Mouse (Mus musculus): ENCODE measurements around the gene Ttc30a1. TPM values are rescaled to one million over a fixed set of nuclear protein-coding genes. Genes with fewer than 3 reads are reported as not detected.
A peak's percentile ranks its signal among the peaks of the same experiment; 100 is the strongest.
"Not testable (repeated sequence)": the region's sequence is repeated elsewhere in the genome, so short reads cannot be mapped to it uniquely, and the experiment has no call there.

Ttc30a1 gene
- 10.1 and 10.2 TPM in 2 replicates for polyA plus RNA-seq (2016; fragmentation: Nextera tagmentation; extraction: Ambion mirVana)

DNA sequence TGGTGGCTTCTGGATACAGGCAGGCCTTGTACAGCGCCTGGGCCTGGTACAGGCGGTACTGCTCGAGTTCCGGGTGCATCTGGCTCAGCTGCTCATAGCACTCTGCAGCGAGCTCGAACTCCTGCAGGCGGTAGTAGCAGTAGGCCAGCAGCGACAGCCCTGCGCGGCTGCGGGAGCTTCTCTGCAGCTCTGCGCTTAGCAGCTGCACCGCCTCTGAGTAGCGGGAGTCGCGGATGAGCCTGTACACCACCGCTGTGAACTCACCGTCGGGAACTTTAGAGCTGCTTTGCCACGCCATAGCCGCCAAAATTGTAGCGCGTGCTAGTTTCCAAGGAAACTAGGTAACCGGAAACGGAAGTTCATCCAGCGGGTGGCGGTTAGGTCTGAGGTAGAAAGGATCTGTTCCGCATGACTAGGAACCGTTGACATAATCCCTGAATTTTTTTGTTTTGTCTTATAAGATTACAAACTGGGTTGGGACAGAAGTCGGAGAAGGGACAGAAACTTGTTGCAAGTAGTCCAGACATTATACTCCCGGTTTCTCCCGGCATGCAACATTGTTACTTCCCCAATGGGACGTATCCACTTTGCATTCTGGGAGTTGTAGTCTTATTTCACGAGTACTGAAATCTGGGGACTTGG lies at the start of gene Ttc30a1:
Gene Ttc30a1, minus strand, starts transcription at position 528 of the 642 bp plus-strand sequence.
- H3K9me3 ChIP-seq (replicated peaks); H3K36me3 ChIP-seq; H3K27me3 ChIP-seq (ENCODE audit: low read depth, poor library complexity, severe bottlenecking): not testable (repeated sequence)
- 3% methylated on average over 34 of the region's 34 CpGs for WGBS
- H3K4me1 ChIP-seq: peaks cover 23% of the 10 kb centered on the region
- peak; percentile 87 for DNase-seq (ENCODE audit: low spot score)
- H3K4me3 ChIP-seq: peak within 1 kb of the TSS; percentile 54
- H3K27ac ChIP-seq: peak within 1 kb of the TSS; percentile 91

- Histone ChIP-seq H3K27me3 (ENCODE audit: low read depth, poor library complexity, severe bottlenecking) (no peaks in the 10 kb centered on the region), H3K4me1 (peaks cover 35% of the 10 kb centered on the region), H3K27ac (peak overlapping the region; percentile 90), H3K36me3 (no peaks in the 10 kb centered on the region), H3K4me3 (0 out of 2 replicates have a peak overlapping the region, but pooled peaks have one; percentile 21), H3K9me3 (replicated peaks) (no peaks in the 10 kb centered on the region)
- WGBS: 29% methylated on average over 8 of the region's 8 CpGs
- DNase-seq (ENCODE audit: low spot score): peak; percentile 75
These were observed 48.3 kb upstream of the Ttc30a1 start for GRCm38 (mm10) chr2:76030080-76030479.

GRCm38 (mm10) chr2:76029081-76029901 lies 47.5 kb upstream of the Ttc30a1 start:
- WGBS: 38% methylated on average over 20 of the region's 20 CpGs
- Histone ChIP-seq H3K4me3 (peak overlapping the region; percentile 21), H3K36me3 (no peaks in the 10 kb centered on the region), H3K9me3 (replicated peaks) (no peaks in the 10 kb centered on the region), H3K4me1 (peaks cover 35% of the 10 kb centered on the region), H3K27me3 (ENCODE audit: low read depth, poor library complexity, severe bottlenecking) (no peaks in the 10 kb centered on the region), H3K27ac (peak overlapping the region; percentile 90)
- peak; percentile 62 for DNase-seq (ENCODE audit: low spot score)

GRCm38 (mm10) chr2:76016890-76017289 lies 35.1 kb upstream of the Ttc30a1 start:
- no peaks in the 10 kb centered on the region for H3K27me3 ChIP-seq (ENCODE audit: low read depth, poor library complexity, severe bottlenecking)
- no peaks in the 10 kb centered on the region for H3K36me3 ChIP-seq
- H3K4me1 ChIP-seq: peaks cover 30% of the 10 kb centered on the region
- H3K9me3 ChIP-seq (replicated peaks): no peaks in the 10 kb centered on the region
- DNase-seq (ENCODE audit: low spot score): peak; percentile 60
- 7% methylated on average over 7 of the region's 7 CpGs for WGBS
- H3K27ac ChIP-seq: peak overlapping the region; percentile 14; the same call in 1 of the 2 replicates
- no peak overlapping the region for H3K4me3 ChIP-seq

DNA sequence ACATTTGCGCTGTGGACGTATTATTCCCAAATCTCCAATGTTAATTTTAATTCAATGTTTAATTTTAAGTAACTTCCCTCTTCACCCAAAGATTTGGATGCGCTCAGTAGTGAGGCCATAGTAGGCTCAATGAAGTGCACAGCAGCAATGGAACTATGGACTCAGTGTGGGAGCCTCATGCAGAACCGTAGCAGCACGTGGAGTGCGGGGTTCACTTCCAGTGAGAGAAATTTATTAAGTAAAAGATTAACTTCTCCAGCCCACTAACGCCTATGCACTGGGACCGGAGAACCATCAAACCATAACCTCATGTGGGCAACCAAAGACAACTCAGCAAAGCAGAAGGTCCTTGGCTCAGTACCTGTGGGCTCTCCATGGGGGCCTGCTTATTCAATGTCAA lies 34.4 kb upstream of the Ttc30a1 start:
- Histone ChIP-seq H3K27me3 (ENCODE audit: low read depth, poor library complexity, severe bottlenecking) (no peaks in the 10 kb centered on the region), H3K36me3 (no peaks in the 10 kb centered on the region), H3K27ac (no peak overlapping the region), H3K4me3 (no peak overlapping the region), H3K9me3 (replicated peaks) (no peaks in the 10 kb centered on the region), H3K4me1 (peaks cover 37% of the 10 kb centered on the region)
- 90% methylated on average over 8 of the region's 8 CpGs for WGBS
- DNase-seq (ENCODE audit: low spot score): no peak

DNA sequence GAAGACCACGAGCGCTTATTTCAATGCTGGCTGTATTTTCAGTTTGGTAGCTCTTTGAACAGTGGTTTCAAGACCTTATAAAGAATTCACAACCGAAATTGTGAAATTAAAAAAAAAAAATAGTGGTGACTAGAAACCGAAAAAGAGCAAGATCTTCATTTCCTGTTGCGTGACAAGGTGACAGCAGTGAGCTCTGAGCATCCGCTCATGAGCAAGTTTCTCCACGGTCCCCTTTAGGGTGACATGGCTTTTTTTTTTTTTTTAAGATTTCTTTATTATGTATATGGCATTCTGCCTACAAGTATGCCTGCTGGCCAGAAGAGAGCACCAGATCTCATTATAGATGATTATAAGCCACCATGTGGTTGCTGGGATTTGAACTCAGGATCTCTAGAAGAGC lies 33.7 kb upstream of the Ttc30a1 start:
- 96% methylated on average over 7 of the region's 7 CpGs for WGBS
- no peak for DNase-seq (ENCODE audit: low spot score)

GRCm38 (mm10) chr2:76014659-76015058 lies 32.9 kb upstream of the Ttc30a1 start:
- H3K4me3 ChIP-seq: no peak overlapping the region
- H3K36me3 ChIP-seq: no peaks in the 10 kb centered on the region
- H3K27ac ChIP-seq: no peak overlapping the region
- no peaks in the 10 kb centered on the region for H3K9me3 ChIP-seq (replicated peaks)
- H3K27me3 ChIP-seq (ENCODE audit: low read depth, poor library complexity, severe bottlenecking): no peaks in the 10 kb centered on the region
- peaks cover 43% of the 10 kb centered on the region for H3K4me1 ChIP-seq
- no peak for DNase-seq (ENCODE audit: low spot score)
- WGBS: 83% methylated on average over 3 of the region's 3 CpGs

More for the DNA sequence above, 33.7 kb upstream of the Ttc30a1 start:
- Histone ChIP-seq H3K9me3 (replicated peaks) (no peaks in the 10 kb centered on the region), H3K4me1 (peaks cover 43% of the 10 kb centered on the region), H3K36me3 (no peaks in the 10 kb centered on the region), H3K27me3 (ENCODE audit: low read depth, poor library complexity, severe bottlenecking) (no peaks in the 10 kb centered on the region), H3K27ac (no peak overlapping the region), H3K4me3 (no peak overlapping the region)

GRCm38 (mm10) chr2:76006194-76006593 lies 24.4 kb upstream of the Ttc30a1 start:
- no peak overlapping the region for H3K4me3 ChIP-seq
- 0 out of 2 replicates have a peak, but pooled peaks cover 3% of the 10 kb centered on the region for H3K27me3 ChIP-seq (ENCODE audit: low read depth, poor library complexity, severe bottlenecking)
- H3K36me3 ChIP-seq: no peaks in the 10 kb centered on the region
- peaks cover 26% of the 10 kb centered on the region for H3K4me1 ChIP-seq
- DNase-seq (ENCODE audit: low spot score): no peak
- H3K27ac ChIP-seq: no peak overlapping the region
- H3K9me3 ChIP-seq (replicated peaks): no peaks in the 10 kb centered on the region
- 6% methylated on average over 4 of the region's 4 CpGs for WGBS

- no peak for DNase-seq (ENCODE audit: low spot score)
- H3K27me3 ChIP-seq (ENCODE audit: low read depth, poor library complexity, severe bottlenecking): 0 out of 2 replicates have a peak, but pooled peaks cover 12% of the 10 kb centered on the region
- no peak overlapping the region for H3K27ac ChIP-seq
- H3K9me3 ChIP-seq (replicated peaks): no peaks in the 10 kb centered on the region
- H3K4me3 ChIP-seq: no peak overlapping the region
- no peaks in the 10 kb centered on the region for H3K36me3 ChIP-seq
- H3K4me1 ChIP-seq: peaks cover 42% of the 10 kb centered on the region
- 29% methylated on average over 9 of the region's 9 CpGs for WGBS
These were observed 21.1 kb upstream of the Ttc30a1 start for GRCm38 (mm10) chr2:76002899-76003298.

- Histone ChIP-seq H3K27ac (no peak overlapping the region), H3K27me3 (ENCODE audit: low read depth, poor library complexity, severe bottlenecking) (0 out of 2 replicates have a peak, but pooled peaks cover 16% of the 10 kb centered on the region), H3K4me1 (peaks cover 43% of the 10 kb centered on the region), H3K4me3 (no peak overlapping the region), H3K36me3 (no peaks in the 10 kb centered on the region), H3K9me3 (replicated peaks) (no peaks in the 10 kb centered on the region)
- 42% methylated on average over 8 of the region's 8 CpGs for WGBS
- DNase-seq (ENCODE audit: low spot score): peak; percentile 74
These were observed 19.6 kb upstream of the Ttc30a1 start for GRCm38 (mm10) chr2:76001392-76001791.

- DNase-seq (ENCODE audit: low spot score): no peak
- Histone ChIP-seq H3K4me3 (no peak overlapping the region), H3K4me1 (peaks cover 36% of the 10 kb centered on the region), H3K36me3 (no peaks in the 10 kb centered on the region), H3K9me3 (replicated peaks) (no peaks in the 10 kb centered on the region), H3K27me3 (ENCODE audit: low read depth, poor library complexity, severe bottlenecking) (0 out of 2 replicates have a peak, but pooled peaks cover 16% of the 10 kb centered on the region), H3K27ac (0 out of 2 replicates have a peak overlapping the region, but pooled peaks have one; percentile 12)
- WGBS: 27% methylated on average over 12 of the region's 12 CpGs
These were observed 17.9 kb upstream of the Ttc30a1 start for GRCm38 (mm10) chr2:75999636-76000035.

DNA sequence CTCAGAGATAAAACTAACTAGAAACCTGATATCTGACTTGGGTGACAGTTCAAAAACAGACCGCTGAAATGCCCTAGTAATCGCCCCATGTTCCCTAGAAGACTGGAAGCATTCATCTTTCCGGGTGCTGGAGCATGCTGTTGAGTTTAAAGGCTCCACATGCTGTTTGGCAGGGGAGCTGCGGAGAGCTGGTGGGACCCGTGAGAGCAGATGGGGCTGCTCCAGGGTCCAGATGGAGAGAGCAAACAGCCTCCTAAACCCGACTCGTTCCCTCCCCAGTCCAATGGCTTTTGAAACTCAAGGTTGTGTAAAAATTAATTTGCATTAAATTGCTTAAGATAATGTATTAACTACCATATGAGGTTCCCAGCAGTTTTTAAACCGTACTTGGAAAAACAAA lies 16.9 kb upstream of the Ttc30a1 start:
- 0 out of 2 replicates have a peak overlapping the region, but pooled peaks have one; percentile 2 for H3K27ac ChIP-seq
- DNase-seq (ENCODE audit: low spot score): no peak

GRCm38 (mm10) chr2:75997726-75998125 lies 16.0 kb upstream of the Ttc30a1 start:
- Histone ChIP-seq H3K4me3 (no peak overlapping the region), H3K9me3 (replicated peaks) (no peaks in the 10 kb centered on the region), H3K36me3 (no peaks in the 10 kb centered on the region), H3K27ac (peak overlapping the region; percentile 4; the same call in 1 of the 2 replicates), H3K4me1 (peaks cover 36% of the 10 kb centered on the region), H3K27me3 (ENCODE audit: low read depth, poor library complexity, severe bottlenecking) (0 out of 2 replicates have a peak, but pooled peaks cover 12% of the 10 kb centered on the region)
- 33% methylated on average over 12 of the region's 12 CpGs for WGBS
- DNase-seq (ENCODE audit: low spot score): no peak

More for the DNA sequence above, 16.9 kb upstream of the Ttc30a1 start:
- Histone ChIP-seq H3K36me3 (no peaks in the 10 kb centered on the region), H3K4me1 (peaks cover 41% of the 10 kb centered on the region), H3K9me3 (replicated peaks) (no peaks in the 10 kb centered on the region), H3K4me3 (no peak overlapping the region), H3K27me3 (ENCODE audit: low read depth, poor library complexity, severe bottlenecking) (0 out of 2 replicates have a peak, but pooled peaks cover 14% of the 10 kb centered on the region)
- 29% methylated on average over 8 of the region's 8 CpGs for WGBS
